Mouse (Mus musculus): Measurements from ENCODE around the gene Usp21.
"Not testable (repeated sequence)": the region's sequence is repeated elsewhere in the genome, so short reads cannot be mapped to it uniquely, and the experiment has no call there.

The Usp21 gene

DNA sequence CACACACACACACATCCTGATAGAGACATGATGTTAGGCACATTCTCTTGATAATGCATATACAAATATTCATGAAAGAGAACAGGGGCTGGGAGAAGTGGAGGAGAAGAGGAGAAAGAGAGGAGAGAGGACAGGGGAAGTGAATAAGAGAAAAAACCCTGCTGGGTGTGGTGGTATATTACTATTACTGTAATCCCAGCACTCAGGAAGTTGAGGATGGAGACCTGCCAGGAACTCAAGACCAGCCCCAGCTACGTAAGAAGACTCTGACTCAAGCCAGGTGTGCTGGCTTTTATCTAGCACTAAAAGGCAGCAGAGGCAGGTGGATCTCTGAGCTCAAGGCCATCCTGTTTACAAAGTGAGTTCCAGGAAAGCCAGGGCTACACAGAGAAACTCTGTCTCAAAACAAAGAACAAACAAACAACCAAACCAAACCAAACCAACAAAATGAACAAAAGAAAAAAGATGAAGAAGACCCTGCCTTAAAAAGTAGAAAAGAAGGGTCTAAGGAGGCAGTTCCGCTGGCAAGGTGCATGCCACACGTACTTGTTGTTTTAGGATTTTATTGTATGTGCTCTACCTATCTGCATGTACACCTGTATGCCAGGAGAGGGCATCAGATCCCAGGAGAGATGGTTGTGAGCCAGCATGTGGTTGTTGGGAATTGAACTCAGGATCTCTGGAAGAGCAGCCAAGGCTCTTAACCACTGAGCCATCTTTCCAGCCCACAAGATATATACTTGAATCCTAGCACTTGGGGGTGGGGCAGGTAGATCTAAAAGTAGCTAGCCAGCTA is 23.9 kb downstream of the Usp21 start:
- DNase-seq, result no peak

DNA sequence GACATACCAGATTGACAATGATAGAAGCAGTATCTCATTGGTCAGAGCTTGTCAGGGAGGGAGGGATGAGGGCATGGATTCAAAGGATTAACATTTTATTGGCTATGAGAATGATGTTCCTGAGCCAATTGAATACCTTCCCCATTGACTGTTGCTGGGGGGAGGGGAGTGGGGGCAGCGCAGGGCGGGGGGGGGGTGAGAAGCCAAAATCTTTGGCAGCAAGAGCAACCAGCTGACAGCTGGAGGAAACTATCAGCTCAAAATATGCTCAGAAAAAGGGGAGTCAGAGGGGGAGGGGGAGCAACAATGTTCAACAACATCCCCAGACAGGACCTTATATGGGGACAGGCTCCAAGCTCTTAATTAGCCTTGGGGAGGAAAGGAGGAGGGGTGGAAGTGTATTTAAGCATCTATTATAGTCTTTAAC is 24.6 kb downstream of the Usp21 start:
- DNase-seq, result no peak

DNA sequence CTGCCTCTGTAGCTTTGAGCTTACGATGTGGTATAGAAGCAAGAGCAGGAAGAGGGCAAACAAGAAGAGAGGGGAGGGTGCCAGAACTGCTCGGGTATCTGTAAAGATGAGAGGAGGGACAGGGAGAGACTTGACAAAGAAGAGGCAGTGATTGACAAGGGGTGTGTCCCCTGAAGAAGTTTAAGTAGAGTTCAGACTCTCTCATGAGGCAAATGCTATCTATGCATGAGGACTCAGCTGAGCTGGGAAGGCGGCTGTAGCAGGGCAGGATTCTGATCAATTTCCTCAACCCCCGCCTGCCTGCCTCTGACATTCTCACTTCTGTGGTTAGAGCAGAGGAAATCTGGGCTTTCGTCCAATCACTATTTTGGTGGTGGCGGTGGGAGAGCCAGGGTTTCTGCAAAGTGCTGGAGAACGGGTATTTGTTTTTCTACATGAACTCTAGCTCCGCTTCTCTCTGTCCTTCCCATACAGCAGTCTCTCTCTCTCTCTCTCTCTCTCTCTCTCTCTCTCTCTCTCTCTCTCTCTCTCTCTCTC is 25.1 kb downstream of the Usp21 start:
- DNase-seq, result peak; percentile 16

GRCm38 (mm10) chr1:171260316-171260715 is 27.5 kb downstream of the Usp21 start:
- no peak for DNase-seq

GRCm38 (mm10) chr1:171258921-171259320 is 28.9 kb downstream of the Usp21 start:
- DNase-seq, result no peak

- DNase-seq, result no peak
Observed at GRCm38 (mm10) chr1:171257781-171258180, 30.0 kb downstream of the Usp21 start.

DNA sequence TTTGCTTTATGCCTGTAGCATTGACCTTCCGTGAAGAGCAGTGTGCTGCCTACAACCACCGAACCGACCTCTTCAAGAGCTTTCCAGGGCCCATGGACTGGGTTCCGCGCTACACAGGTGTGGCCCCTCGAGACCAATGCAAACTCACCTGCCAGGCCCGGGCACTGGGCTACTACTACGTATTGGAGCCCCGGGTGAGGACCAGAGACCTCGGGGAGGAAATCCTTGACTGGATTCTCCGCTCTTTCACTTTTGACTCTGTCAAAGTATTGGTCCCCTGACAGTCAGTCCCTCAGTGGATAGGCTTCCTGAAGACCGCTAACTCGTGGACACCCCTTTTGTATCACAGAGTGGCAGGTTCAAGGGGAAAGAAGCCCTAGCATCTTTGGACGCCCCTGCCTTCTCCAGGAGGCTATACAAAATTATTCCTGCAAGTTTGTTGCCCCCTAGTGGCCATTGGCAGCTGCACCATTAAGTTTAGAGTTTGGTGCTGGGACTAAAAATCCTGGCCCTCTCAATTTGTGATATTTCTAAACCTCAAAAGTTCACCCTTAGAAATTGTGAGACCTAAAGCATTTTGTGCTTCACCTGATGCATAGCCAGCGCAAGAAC is 30.7 kb downstream of the Usp21 start:
- DNase-seq, result peak; percentile 62

- no peak for DNase-seq
Observed at GRCm38 (mm10) chr1:171256095-171256818, 31.5 kb downstream of the Usp21 start.

DNA sequence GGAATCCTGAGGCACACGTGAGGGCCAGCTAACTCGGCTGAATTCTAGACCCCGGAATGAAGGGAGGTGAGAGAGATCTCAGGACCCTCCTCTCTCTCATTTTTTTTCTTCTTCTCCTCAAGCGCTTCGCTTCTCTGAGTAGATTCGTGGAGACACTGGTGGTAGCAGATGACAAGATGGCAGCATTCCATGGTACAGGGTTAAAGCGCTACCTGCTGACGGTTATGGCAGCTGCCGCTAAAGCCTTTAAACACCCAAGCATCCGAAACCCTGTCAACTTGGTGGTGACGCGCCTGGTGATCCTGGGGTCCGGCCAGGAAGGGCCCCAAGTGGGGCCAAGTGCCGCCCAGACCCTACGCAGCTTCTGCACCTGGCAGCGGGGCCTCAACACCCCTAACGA is 35.4 kb downstream of the Usp21 start:
- no peak for DNase-seq

DNA sequence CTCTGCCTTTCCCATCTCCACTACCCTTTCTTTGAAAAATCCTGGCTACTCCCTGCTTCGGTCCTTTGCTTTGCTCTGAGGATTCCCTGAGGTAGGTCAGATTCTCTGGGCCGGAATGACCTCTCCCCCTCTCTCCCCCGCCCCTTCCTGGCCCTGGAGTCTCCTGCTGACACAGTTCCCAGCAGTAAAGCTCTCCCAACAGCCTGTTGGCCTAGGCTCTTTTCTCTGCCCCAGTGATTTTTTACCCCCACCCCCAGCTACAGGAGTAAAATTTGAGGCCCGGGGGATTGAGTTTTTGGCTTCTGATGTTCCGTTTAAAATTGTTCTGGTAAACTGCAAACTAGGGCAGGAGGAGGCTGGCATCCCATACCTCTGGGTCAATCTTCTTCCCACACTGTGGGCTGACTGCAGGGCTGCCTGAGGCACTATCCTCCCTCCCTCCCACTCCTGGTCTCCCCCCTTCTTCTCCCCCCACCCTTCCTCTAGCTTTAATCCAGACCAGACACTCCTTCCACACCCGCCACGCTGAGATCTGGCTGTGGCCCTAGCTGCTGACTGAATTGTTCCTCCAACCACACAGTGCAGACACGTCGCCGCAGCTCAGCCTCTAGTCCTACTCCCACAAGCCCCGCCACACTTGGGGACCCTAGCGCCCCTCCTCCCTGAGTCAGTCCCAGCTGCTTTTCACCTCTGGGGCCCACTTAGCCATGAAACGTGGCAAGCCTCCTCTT is 36.0 kb downstream of the Usp21 start:
- no peak for DNase-seq

GRCm38 (mm10) chr1:171250680-171251593 is 36.9 kb downstream of the Usp21 start, which contains the start of gene Ndufs2:
Gene Ndufs2 (minus strand): TSS chr1:171251388.
- no peak for DNase-seq

DNA sequence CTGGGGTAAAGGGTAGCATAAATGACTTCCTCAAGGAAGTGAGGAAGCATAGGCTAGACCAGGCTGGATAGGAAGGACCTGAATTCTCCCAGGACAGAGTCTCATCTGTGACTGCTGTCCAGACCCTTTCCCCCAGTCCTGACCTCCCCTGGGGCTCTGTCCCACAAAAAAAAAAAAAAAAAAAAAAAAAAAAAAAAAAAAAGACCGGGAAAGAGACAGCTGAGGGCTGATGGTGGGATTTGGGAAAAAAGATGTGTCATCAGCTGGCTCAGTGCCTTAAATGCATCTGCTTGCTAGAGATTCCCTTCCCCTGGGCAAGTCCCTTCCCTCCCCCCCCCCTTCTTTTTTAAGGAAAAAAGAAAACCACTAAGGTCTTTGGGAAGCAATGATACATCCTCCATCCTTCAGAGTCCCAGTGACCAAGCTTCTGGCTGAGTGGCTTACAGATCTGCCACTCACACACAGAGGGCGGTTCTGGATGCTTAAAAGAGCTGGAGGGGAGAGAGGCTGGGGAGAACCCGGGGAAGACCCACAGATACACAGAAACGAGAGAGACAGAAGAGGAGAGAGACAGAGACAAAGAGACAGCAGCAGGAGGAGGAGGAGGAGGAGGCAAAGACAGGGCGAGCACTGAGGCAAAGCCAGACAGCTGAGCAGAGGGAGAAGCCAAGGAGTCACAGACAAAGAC is 37.7 kb downstream of the Usp21 start, which contains the start of gene Adamts4:
Gene Adamts4 (plus strand): TSS at position 509 of the 688 bp plus-strand sequence.
- no peak for DNase-seq

DNA sequence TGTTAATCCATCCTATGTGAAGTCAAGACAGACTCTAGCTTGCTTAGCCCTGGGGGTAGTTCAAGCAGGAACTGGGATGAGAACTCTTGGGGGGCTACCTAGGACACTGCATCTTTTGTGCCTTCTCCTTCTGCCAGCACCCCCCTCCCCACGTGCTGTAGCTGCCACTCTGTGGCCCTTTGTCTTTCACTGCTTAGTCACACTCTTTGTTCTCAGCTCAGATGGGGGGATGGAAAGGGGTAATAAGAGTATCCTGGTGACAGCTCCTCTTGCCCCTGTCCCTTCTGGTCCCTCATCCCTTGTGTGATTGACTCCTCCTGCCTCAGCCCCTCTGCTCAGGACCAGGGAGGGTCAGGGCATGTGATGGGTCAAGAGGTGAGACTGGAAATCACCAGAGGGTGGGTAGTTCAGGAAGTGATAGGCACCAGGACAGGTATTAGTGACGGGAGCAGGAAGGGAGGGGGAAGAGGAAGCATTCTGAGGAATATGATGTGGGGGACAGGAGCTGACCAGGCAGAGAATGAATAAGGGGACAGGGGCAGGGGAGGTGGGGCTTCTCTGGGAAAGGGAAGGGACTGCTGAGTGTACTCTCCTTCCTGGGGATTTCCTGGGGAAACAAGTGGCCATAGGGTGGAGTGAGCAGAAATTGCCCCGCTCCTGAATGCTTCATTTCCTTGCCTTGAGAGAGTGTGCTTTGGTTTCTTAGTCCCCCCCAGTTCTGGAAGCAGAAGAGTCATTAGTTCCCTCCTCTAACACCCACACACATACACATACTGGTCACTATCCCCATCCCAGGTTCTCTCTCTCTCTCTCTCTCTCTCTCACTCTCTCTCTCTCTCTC is 39.2 kb downstream of the Usp21 start:
- no peak for DNase-seq

DNA sequence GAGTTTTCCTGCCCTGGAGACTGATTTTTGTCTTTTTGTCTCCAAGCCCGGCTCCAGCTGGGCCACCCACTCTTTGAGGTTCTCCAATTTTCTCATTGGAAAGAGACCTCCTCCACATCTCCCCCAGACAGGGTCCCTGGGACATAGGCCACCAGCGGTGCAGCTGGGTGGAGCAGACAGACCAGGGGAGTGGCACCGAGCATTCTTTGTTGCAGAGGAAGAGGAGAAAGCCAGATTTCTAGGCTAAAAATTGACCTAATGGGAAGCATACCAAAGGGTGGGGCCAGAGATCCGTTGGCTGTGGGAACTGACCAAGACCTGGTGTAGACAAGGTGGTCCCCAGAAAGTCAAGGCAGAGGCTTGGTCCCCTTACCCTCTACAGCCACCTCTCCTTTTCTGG is 39.9 kb downstream of the Usp21 start:
- no peak for DNase-seq

DNA sequence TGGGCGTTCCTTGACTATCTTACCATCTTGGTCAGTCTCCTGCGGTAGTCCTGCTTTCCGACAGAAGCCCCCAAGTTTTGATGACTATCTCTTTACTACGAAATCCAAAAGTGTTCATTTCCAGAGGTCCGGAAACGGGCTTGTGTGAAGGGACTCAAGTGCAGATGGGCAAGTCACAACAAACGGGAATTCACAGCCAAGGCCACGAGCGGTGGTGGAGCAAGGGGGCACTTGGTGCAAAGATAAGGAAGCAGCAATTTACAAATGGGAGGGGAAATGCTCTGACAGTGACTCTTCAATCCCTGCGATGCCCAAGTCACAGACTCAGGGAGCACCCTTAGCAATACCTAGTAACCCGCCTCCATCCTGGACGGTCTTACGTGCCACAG is 40.3 kb downstream of the Usp21 start:
- DNase-seq, result no peak

GRCm38 (mm10) chr1:171246709-171247452 is 40.9 kb downstream of the Usp21 start:
- peak; percentile 96 for DNase-seq

GRCm38 (mm10) chr1:171245353-171245752 is 42.4 kb downstream of the Usp21 start:
- no peak for DNase-seq

DNA sequence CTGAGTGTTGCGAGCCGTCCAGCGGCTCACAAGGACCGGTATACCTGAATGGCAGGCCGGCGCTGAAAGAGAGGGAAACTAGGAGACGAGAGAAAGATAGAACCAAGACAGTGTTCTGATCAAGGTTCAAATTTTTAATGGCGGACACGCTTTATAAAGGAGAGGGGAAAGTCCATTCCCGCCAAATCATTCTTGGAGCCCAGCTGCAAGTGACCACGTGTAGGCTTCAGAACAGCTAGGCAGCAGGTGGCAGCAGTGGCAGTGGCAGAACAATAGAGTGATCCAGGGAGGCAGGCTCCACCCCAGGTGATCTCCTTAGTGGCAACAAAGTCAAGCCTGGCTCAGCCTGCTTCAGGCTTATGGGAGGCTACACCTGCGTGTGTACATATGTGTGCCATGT is 45.8 kb downstream of the Usp21 start:
- not testable (repeated sequence) for DNase-seq

DNA sequence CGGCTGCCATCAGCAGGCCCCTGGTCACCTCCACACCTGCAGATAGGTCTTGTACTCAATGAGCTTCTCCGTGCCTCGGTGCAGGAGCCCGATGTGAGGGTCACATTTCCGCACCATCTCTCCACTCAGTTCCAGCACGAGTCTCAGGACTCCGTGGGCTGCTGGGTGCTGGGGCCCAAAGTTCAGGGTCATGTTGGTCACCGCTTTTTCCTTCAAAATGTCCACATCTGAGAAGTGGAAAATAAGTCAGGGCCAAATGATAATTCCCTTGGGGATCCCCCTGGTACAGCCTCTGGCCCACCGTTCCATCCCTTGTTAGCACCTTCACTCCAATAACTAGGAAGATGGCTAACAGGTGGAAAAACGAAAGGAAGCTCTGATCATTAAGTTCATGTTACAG is 46.9 kb downstream of the Usp21 start:
- DNase-seq, result no peak
